Mouse (Mus musculus) fibroblast of lung, adult 2 months (primary cell): ENCODE measurements at regions not wholly inside any gene's neighbourhood (a gene's known extent, or its start where the extent isn't known, plus 50 kb on each side); places are given as distances from the start of the nearest gene placed in this dataset.

Source experiments
- DNase-seq: peaks from one replicate; pipeline ENCODE4 v3.0.0-alpha.2; 2011; ENCODE audit warnings: low read depth

- no peak for DNase-seq
Observed at GRCm38 (mm10) chr10:92335141-92335540, 387.1 kb downstream of the Nedd1 start.

- DNase-seq, result no peak
Observed at GRCm38 (mm10) chr10:92333869-92334268, 388.4 kb downstream of the Nedd1 start.

GRCm38 (mm10) chr10:92333042-92333774 is 389.0 kb downstream of the Nedd1 start:
- DNase-seq, result no peak

- DNase-seq, result no peak
Observed at GRCm38 (mm10) chr10:92330150-92330549, 392.1 kb downstream of the Nedd1 start.

- no peak for DNase-seq
Observed at GRCm38 (mm10) chr10:92329661-92330060, 392.6 kb downstream of the Nedd1 start.

GRCm38 (mm10) chr10:92325284-92325989 is 396.8 kb downstream of the Nedd1 start:
- DNase-seq, result no peak

GRCm38 (mm10) chr10:92314606-92315005 is 407.6 kb downstream of the Nedd1 start:
- no peak for DNase-seq

- DNase-seq, result no peak
Observed at GRCm38 (mm10) chr10:92312278-92312677, 409.9 kb downstream of the Nedd1 start.

- no peak for DNase-seq
Observed at GRCm38 (mm10) chr10:92308643-92309042, 413.6 kb downstream of the Nedd1 start.

- no peak for DNase-seq
Observed at GRCm38 (mm10) chr10:92307861-92308260, 414.4 kb downstream of the Nedd1 start.

GRCm38 (mm10) chr10:92298693-92299092 is 423.5 kb downstream of the Nedd1 start:
- no peak for DNase-seq

- no peak for DNase-seq
Observed at GRCm38 (mm10) chr10:92296837-92297236, 425.4 kb downstream of the Nedd1 start.

GRCm38 (mm10) chr10:92296303-92296702 is 425.9 kb downstream of the Nedd1 start:
- DNase-seq, result no peak

GRCm38 (mm10) chr10:92293261-92293660 is 429.0 kb downstream of the Nedd1 start:
- DNase-seq, result no peak

- DNase-seq, result no peak
Observed at GRCm38 (mm10) chr10:92289230-92289629, 433.0 kb downstream of the Nedd1 start.

GRCm38 (mm10) chr10:92284231-92284630 is 438.0 kb downstream of the Nedd1 start:
- DNase-seq, result no peak

GRCm38 (mm10) chr10:92277981-92278380 is 444.2 kb downstream of the Nedd1 start:
- no peak for DNase-seq

- no peak for DNase-seq
Observed at GRCm38 (mm10) chr10:92257815-92258214, 464.4 kb downstream of the Nedd1 start.

GRCm38 (mm10) chr10:92248648-92249047 is 473.6 kb downstream of the Nedd1 start:
- DNase-seq, result no peak

GRCm38 (mm10) chr10:92247449-92247805 is 474.8 kb downstream of the Nedd1 start:
- no peak for DNase-seq

- no peak for DNase-seq
Observed at GRCm38 (mm10) chr10:92246785-92247448, 475.3 kb downstream of the Nedd1 start.

- DNase-seq, result no peak
Observed at GRCm38 (mm10) chr10:92242714-92243440, 479.3 kb downstream of the Nedd1 start.
